ENCODE assay signal across 9 mouse cellular contexts in the genomic region with DNA sequence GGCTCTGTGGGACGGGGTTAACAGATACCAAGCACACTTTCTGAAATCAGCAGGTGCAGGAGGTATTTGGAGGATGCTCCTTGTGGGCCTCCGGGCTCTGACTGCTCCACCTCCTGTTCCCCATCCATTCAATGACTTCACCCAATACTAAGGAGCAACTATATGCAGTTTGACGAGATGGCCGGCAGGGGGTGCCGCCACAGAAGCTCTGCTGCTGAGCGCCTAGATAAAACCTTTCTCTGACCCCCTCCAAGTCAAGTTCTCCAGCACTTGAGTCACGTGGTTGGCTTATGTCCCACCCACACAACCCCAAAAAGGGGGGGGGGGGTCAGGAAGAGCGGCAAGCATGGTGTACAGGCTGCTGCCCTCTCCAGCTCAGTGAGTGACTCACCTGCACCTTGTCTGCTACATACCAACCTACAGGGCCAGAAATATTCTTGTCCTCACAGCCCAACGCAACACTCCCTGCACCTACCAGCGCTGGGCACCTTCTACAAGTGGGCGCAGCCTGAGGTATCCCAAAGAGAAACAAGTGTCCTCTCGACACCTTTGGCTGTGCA. TPM values are rescaled to one million over a fixed set of nuclear protein-coding genes. Genes with fewer than 3 reads are reported as not detected.
DNase-seq lines count a peak whose midpoint lies in the region; ATAC-seq and TF ChIP-seq lines count a peak whose summit lies in the region.
"Had no signal": no experiment of that assay in that cellular context is flagged by ENCODE, and none has a peak within 500 bp of the region (broad histone marks: within the 10 kb centered on the region; RNA-seq: fewer than 3 reads in every experiment).

No protein-coding gene starts in this region.

- no peak overlapping the region for H3K4me2 ChIP-seq in hindbrain, embryonic 14.5 days (replicated peaks)

- 26% methylated on average over 12 of the region's 12 CpGs for WGBS in lung, adult 2 months
- 33% methylated on average over 12 of the region's 12 CpGs for WGBS in hindbrain, embryonic 14.5 days

- no peaks in the 10 kb centered on the region for H3K27me3 ChIP-seq in hindbrain, embryonic 14.5 days (ENCODE audit: control insufficient read depth, insufficient read depth, low read length)

- TF ChIP-seq POLR2A in lung, adult 2 months (IDR thresholded peaks at IDR 0.05; ENCODE audit: borderline replicate concordance, extremely low read depth, low read depth, low read length), result no peak

- no peaks in the 10 kb centered on the region for H3K36me3 ChIP-seq in hindbrain, embryonic 14.5 days (replicated peaks; ENCODE audit: control insufficient read depth, insufficient read depth)

- no peaks in the 10 kb centered on the region for H3K9me3 ChIP-seq in hindbrain, embryonic 14.5 days (ENCODE audit: control insufficient read depth, low read length)

- TF ChIP-seq CTCF in lung, adult 2 months (IDR thresholded peaks at IDR 0.05; ENCODE audit: insufficient read depth, low read length), result peak; percentile 43

- H3K27ac ChIP-seq in hindbrain, embryonic 14.5 days, result no peak overlapping the region

- no peaks in the 10 kb centered on the region for H3K4me1 ChIP-seq in lung, adult 2 months (ENCODE audit: control insufficient read depth, insufficient read depth, low read length)
- H3K4me1 ChIP-seq in hindbrain, embryonic 14.5 days (replicated peaks; ENCODE audit: control insufficient read depth, insufficient read depth, low read length), result no peaks in the 10 kb centered on the region

- DNase-seq in adrenal gland, postnatal 10 days, result peak; percentile 55
- no peak for DNase-seq in adrenal gland, adult 8-10 months
- DNase-seq in lung, adult 2 months, result peak; percentile 5
- no peak for DNase-seq in lung, postnatal 25 days (ENCODE audit: low spot score)
- peak; percentile 65 for DNase-seq in cerebellum, adult 11 months
- DNase-seq in hindbrain, embryonic 14.5 days (ENCODE audit: low spot score), result peak; percentile 42
- DNase-seq in naive thymus-derived CD4-positive, alpha-beta T cell, adult 2 months (ENCODE audit: low read depth), result peak; percentile 52
- no peak for DNase-seq in spleen, postnatal 14 days (ENCODE audit: low spot score in 2 of 2)

- H3K9ac ChIP-seq in hindbrain, embryonic 14.5 days, result no peak overlapping the region

- no peak overlapping the region for H3K4me3 ChIP-seq in lung, adult 2 months (replicated peaks; ENCODE audit: extremely low read depth, low read depth, low read length)
- H3K4me3 ChIP-seq in hindbrain, embryonic 14.5 days (replicated peaks; ENCODE audit: low read length), result no peak overlapping the region

- ATAC-seq in hindbrain, embryonic 14.5 days (ENCODE audit: low FRiP score), result 0 out of 2 replicates have a peak, but pooled peaks have one; percentile 31

RNA-seq across cellular contexts. Expression of a gene that starts 40.5 kb away (rescaled TPM):
- 1 to 10 TPM; 4.4 to 6.8 TPM for total RNA-seq in adrenal gland, postnatal 10 days (2021)
- total RNA-seq in adrenal gland, adult 8-10 months (2022), result 10 to 100 TPM in 3 of 4 experiments, 1 to 10 TPM in 1; 9.0 to 14.1 (median 12.0) TPM
- polyA plus RNA-seq in lung, adult 2 months (2012; rRNA removed), result 0.46 and 0.48 TPM in 2 replicates
- polyA plus RNA-seq in hindbrain, embryonic 14.5 days (2014; fragmentation: Nextera tagmentation; extraction: Ambion mirVana), result 16.9 and 18.8 TPM in 2 replicates
- total RNA-seq: neutrophil, adult 5-6 weeks had no signal

Comparison
In these comparisons a context has a peak if more than half of its experiments do, and no peak if none do; other contexts are left out.
1. DNase-seq: peak in adrenal gland, postnatal 10 days (single experiment), lung, adult 2 months (single experiment), cerebellum, adult 11 months (single experiment), hindbrain, embryonic 14.5 days (single experiment) and naive thymus-derived CD4-positive, alpha-beta T cell, adult 2 months (single experiment); none in adrenal gland, adult 8-10 months (single experiment), lung, postnatal 25 days (single experiment) and spleen, postnatal 14 days (0 of 2).